Mouse (Mus musculus): ENCODE measurements around the gene Znrf2.

The Znrf2 gene

GRCm38 (mm10) chr6:54916163-54916562, 99.4 kb downstream of the Znrf2 start:
- DNase-seq (ENCODE audit: low read depth) = no peak

- no peak for DNase-seq (ENCODE audit: low read depth)
These were observed 100.2 kb downstream of the Znrf2 start for GRCm38 (mm10) chr6:54916941-54917340.

GRCm38 (mm10) chr6:54917523-54917922, 100.8 kb downstream of the Znrf2 start:
- DNase-seq (ENCODE audit: low read depth) = peak; percentile 45

- no peak for DNase-seq (ENCODE audit: low read depth)
These were observed 101.8 kb downstream of the Znrf2 start for GRCm38 (mm10) chr6:54918521-54918920.

GRCm38 (mm10) chr6:54924538-54924937, 107.8 kb downstream of the Znrf2 start:
- no peak for DNase-seq (ENCODE audit: low read depth)

GRCm38 (mm10) chr6:54925736-54926440, 109.2 kb downstream of the Znrf2 start:
- no peak for DNase-seq (ENCODE audit: low read depth)

GRCm38 (mm10) chr6:54926899-54927298, 110.2 kb downstream of the Znrf2 start:
- no peak for DNase-seq (ENCODE audit: low read depth)

- DNase-seq (ENCODE audit: low read depth) = no peak
These were observed 111.2 kb downstream of the Znrf2 start for GRCm38 (mm10) chr6:54927946-54928345.

GRCm38 (mm10) chr6:54931641-54932040, 114.9 kb downstream of the Znrf2 start:
- no peak for DNase-seq (ENCODE audit: low read depth)

GRCm38 (mm10) chr6:54932526-54932925, 115.8 kb downstream of the Znrf2 start:
- no peak for DNase-seq (ENCODE audit: low read depth)

GRCm38 (mm10) chr6:54933216-54933615, 116.5 kb downstream of the Znrf2 start:
- no peak for DNase-seq (ENCODE audit: low read depth)

- no peak for DNase-seq (ENCODE audit: low read depth)
These were observed 117.2 kb downstream of the Znrf2 start for GRCm38 (mm10) chr6:54933866-54934265.

- DNase-seq (ENCODE audit: low read depth) = no peak
These were observed 117.6 kb downstream of the Znrf2 start for GRCm38 (mm10) chr6:54934313-54934712.

GRCm38 (mm10) chr6:54934930-54935329, 118.2 kb downstream of the Znrf2 start:
- no peak for DNase-seq (ENCODE audit: low read depth)

- no peak for DNase-seq (ENCODE audit: low read depth)
These were observed 119.8 kb downstream of the Znrf2 start for GRCm38 (mm10) chr6:54936496-54936895.

- DNase-seq (ENCODE audit: low read depth) = no peak
These were observed 122.9 kb downstream of the Znrf2 start for GRCm38 (mm10) chr6:54939631-54940030.

- DNase-seq (ENCODE audit: low read depth) = no peak
These were observed 123.4 kb downstream of the Znrf2 start for GRCm38 (mm10) chr6:54940126-54940525.

GRCm38 (mm10) chr6:54941149-54941548, 124.4 kb downstream of the Znrf2 start:
- no peak for DNase-seq (ENCODE audit: low read depth)

All from fibroblast of lung, adult 2 months (primary cell).